In genomic region chr7:111029046-111029553, GRCm38 (mm10) we compare ENCODE assay signal across 7 mouse cellular contexts. TPM values are rescaled to one million over a fixed set of nuclear protein-coding genes. Genes with fewer than 3 reads are reported as not detected.
A peak's percentile ranks its signal among the peaks of the same experiment; 100 is the strongest.
DNase-seq lines count a peak whose midpoint lies in the region; ATAC-seq and TF ChIP-seq lines count a peak whose summit lies in the region.

No protein-coding gene starts in this region.

- TF ChIP-seq POLR2A in lung, adult 2 months (IDR thresholded peaks at IDR 0.05; ENCODE audit: borderline replicate concordance, extremely low read depth, low read depth, low read length) = no peak
- TF ChIP-seq POLR2A in embryonic fibroblast, embryonic 13.5 days (IDR thresholded peaks at IDR 0.05; ENCODE audit: low read depth, low read length) = no peak

- H3K27ac ChIP-seq in embryonic fibroblast, embryonic 13.5 days (ENCODE audit: insufficient read depth, low read length) = peak overlapping the region; percentile 86; the same call in 1 of the 2 replicates
- no peak overlapping the region; the same call in 1 of the 2 replicates for H3K27ac ChIP-seq in limb, embryonic 11.5 days (replicated peaks; ENCODE audit: low read depth, low read length)
- peak overlapping the region; percentile 97 for H3K27ac ChIP-seq in midbrain, embryonic 16.5 days (ENCODE audit: low read length)

- H3K4me2 ChIP-seq in limb, embryonic 11.5 days (ENCODE audit: low read depth, severe bottlenecking) = peak overlapping the region; percentile 76
- peak overlapping the region; percentile 73 for H3K4me2 ChIP-seq in midbrain, embryonic 16.5 days (ENCODE audit: low read length)

- no peaks in the 10 kb centered on the region for H3K9me3 ChIP-seq in limb, embryonic 11.5 days (ENCODE audit: control insufficient read depth, low read length)
- no peaks in the 10 kb centered on the region for H3K9me3 ChIP-seq in midbrain, embryonic 16.5 days (replicated peaks; ENCODE audit: control insufficient read depth, low read length, poor library complexity, severe bottlenecking)

- peaks cover under 1% of the 10 kb centered on the region; the same call in 1 of the 2 replicates for H3K4me1 ChIP-seq in lung, adult 2 months (ENCODE audit: control insufficient read depth, insufficient read depth, low read length)
- peaks cover 2% of the 10 kb centered on the region; the same call in 1 of the 2 replicates for H3K4me1 ChIP-seq in embryonic fibroblast, embryonic 13.5 days (ENCODE audit: control insufficient read depth, insufficient read depth, low read length)
- H3K4me1 ChIP-seq in limb, embryonic 11.5 days (ENCODE audit: control insufficient read depth, insufficient read depth, low read length) = 0 out of 2 replicates have a peak, but pooled peaks cover 5% of the 10 kb centered on the region
- H3K4me1 ChIP-seq in midbrain, embryonic 16.5 days (ENCODE audit: control insufficient read depth, insufficient read depth, low read length) = peaks cover 16% of the 10 kb centered on the region

- H3K27me3 ChIP-seq in limb, embryonic 11.5 days (ENCODE audit: control insufficient read depth, insufficient read depth, low read length) = no peaks in the 10 kb centered on the region
- no peaks in the 10 kb centered on the region for H3K27me3 ChIP-seq in midbrain, embryonic 16.5 days (ENCODE audit: control insufficient read depth, insufficient read depth, low read depth, low read length)

- DNase-seq in lung, adult 2 months = no peak
- DNase-seq in lung, postnatal 4 days = no peak
- DNase-seq in limb, embryonic 11.5 days (ENCODE audit: low spot score) = no peak
- DNase-seq in spleen, postnatal 10 days (ENCODE audit: low spot score in 2 of 2) = no peak
- no peak for DNase-seq in adrenal gland, postnatal 10 days

- peak overlapping the region; percentile 76 for H3K9ac ChIP-seq in limb, embryonic 11.5 days (ENCODE audit: low read length)
- H3K9ac ChIP-seq in midbrain, embryonic 16.5 days (ENCODE audit: low read depth, low read length) = peak overlapping the region; percentile 79

- WGBS in lung, adult 2 months = under 1% methylated on average over 29 of the region's 29 CpGs
- WGBS in limb, embryonic 11.5 days = 0% methylated on average over 29 of the region's 29 CpGs
- WGBS in midbrain, embryonic 16.5 days = under 1% methylated on average over 29 of the region's 29 CpGs

- peaks cover 3% of the 10 kb centered on the region; the same call in 1 of the 2 replicates for H3K36me3 ChIP-seq in limb, embryonic 11.5 days (ENCODE audit: control insufficient read depth, insufficient read depth, low read length)
- peaks cover under 1% of the 10 kb centered on the region; the same call in 1 of the 2 replicates for H3K36me3 ChIP-seq in midbrain, embryonic 16.5 days (ENCODE audit: control insufficient read depth, insufficient read depth, low read length)

- peak; percentile 77 for ATAC-seq in limb, embryonic 11.5 days (ENCODE audit: insufficient number of reproducible peaks, low FRiP score, low TSS enrichment, low read depth)
- ATAC-seq in midbrain, embryonic 16.5 days = no peak; the same call in 1 of the 2 replicates

- peak overlapping the region; percentile 99 for H3K4me3 ChIP-seq in lung, adult 2 months (replicated peaks; ENCODE audit: extremely low read depth, low read depth, low read length)
- H3K4me3 ChIP-seq in embryonic fibroblast, embryonic 13.5 days (ENCODE audit: insufficient read depth, low read length) = peak overlapping the region; percentile 63
- H3K4me3 ChIP-seq in limb, embryonic 11.5 days (ENCODE audit: low read depth, low read length) = peak overlapping the region; percentile 83
- H3K4me3 ChIP-seq in midbrain, embryonic 16.5 days (ENCODE audit: low read depth, low read length) = peak overlapping the region; percentile 73

- no peak for TF ChIP-seq CTCF in lung, adult 2 months (IDR thresholded peaks at IDR 0.05; ENCODE audit: insufficient read depth, low read length)
- TF ChIP-seq CTCF in embryonic fibroblast, embryonic 13.5 days (IDR thresholded peaks at IDR 0.05; ENCODE audit: borderline replicate concordance, insufficient read depth, low read length) = no peak

RNA-seq across cellular contexts. Expression of gene Ctr9, which starts 0.3 kb away (rescaled TPM):
- 6.9 and 9.1 TPM in 2 replicates for polyA plus RNA-seq in lung, adult 2 months (2012; rRNA removed)
- polyA plus RNA-seq in embryonic fibroblast, embryonic 13.5 days (2011; ENCODE audit: insufficient read length, low read depth, missing spikeins) = 41.9 and 42.3 TPM in 2 replicates
- polyA plus RNA-seq in limb, embryonic 11.5 days (2014; fragmentation: Nextera tagmentation; extraction: Ambion mirVana) = 73.3 and 86.1 TPM in 2 replicates
- polyA plus RNA-seq in midbrain, embryonic 16.5 days (2015; fragmentation: Nextera tagmentation; extraction: Ambion mirVana) = 81.8 and 89.3 TPM in 2 replicates
- 10 to 100 TPM; 42.2 to 46.0 TPM for total RNA-seq in adrenal gland, postnatal 10 days (2021)

RNA-seq across cellular contexts. Expression of gene Mrvi1, which starts 46.8 kb away (rescaled TPM):
- polyA plus RNA-seq in lung, adult 2 months (2012; rRNA removed) = 7.0 and 10.8 TPM in 2 replicates
- polyA plus RNA-seq in embryonic fibroblast, embryonic 13.5 days (2011; ENCODE audit: insufficient read length, low read depth, missing spikeins) = 6.4 and 12.0 TPM in 2 replicates
- polyA plus RNA-seq in limb, embryonic 11.5 days (2014; fragmentation: Nextera tagmentation; extraction: Ambion mirVana) = 1.4 and 2.1 TPM in 2 replicates
- 0.77 and 1.3 TPM in 2 replicates for polyA plus RNA-seq in midbrain, embryonic 16.5 days (2015; fragmentation: Nextera tagmentation; extraction: Ambion mirVana)
- total RNA-seq in adrenal gland, postnatal 10 days (2021) = 10 to 100 TPM; 13.6 to 13.9 TPM

RNA-seq across cellular contexts. Expression of gene Eif4g2, which starts 53.7 kb away (rescaled TPM):
- 54.4 and 88.3 TPM in 2 replicates for polyA plus RNA-seq in lung, adult 2 months (2012; rRNA removed)
- polyA plus RNA-seq in embryonic fibroblast, embryonic 13.5 days (2011; ENCODE audit: insufficient read length, low read depth, missing spikeins) = 1,344 and 1,778 TPM in 2 replicates
- polyA plus RNA-seq in limb, embryonic 11.5 days (2014; fragmentation: Nextera tagmentation; extraction: Ambion mirVana) = 1,587 and 1,677 TPM in 2 replicates
- 1,168 and 1,270 TPM in 2 replicates for polyA plus RNA-seq in midbrain, embryonic 16.5 days (2015; fragmentation: Nextera tagmentation; extraction: Ambion mirVana)
- 100 to 1,000 TPM; 860 to 869 TPM for total RNA-seq in adrenal gland, postnatal 10 days (2021)

Comparison
In these comparisons a context has a peak if more than half of its experiments do, and no peak if none do; other contexts are left out.
1. RNA of gene Eif4g2, which starts 53.7 kb away (polyA plus RNA-seq): 1,344 to 1,778 TPM in embryonic fibroblast, embryonic 13.5 days, 1,587 to 1,677 TPM in limb, embryonic 11.5 days and 1,168 to 1,270 TPM in midbrain, embryonic 16.5 days; 54.4 to 88.3 TPM in lung, adult 2 months; every median in the first group is over 10 times any median in the second.
2. Peak in every context shown above with its lines, with median percentiles within 50 percentile points of each other: H3K4me3 ChIP-seq.